8 mouse cellular contexts compared by ENCODE assay signal in the genomic region with DNA sequence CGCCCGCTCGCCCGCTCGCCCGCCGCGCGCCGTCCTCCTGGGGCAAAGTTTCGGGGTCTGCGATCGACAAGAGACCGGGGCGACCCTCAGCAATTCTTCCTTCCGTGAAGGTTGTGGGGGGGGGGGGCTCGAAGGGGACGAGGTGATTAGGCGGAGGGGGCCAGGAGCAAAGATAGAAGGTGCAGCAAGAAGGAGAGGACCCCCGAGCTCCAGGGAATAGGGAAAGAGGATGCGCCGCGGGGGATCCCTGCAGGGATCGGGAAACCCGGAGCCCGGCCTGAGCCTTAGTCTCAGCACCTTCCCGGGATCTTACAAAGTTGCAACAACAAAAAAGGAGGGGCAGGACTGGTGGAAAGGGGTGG. TPM values are rescaled to one million over a fixed set of nuclear protein-coding genes. Genes with fewer than 3 reads are reported as not detected.
A peak's percentile ranks its signal among the peaks of the same experiment; 100 is the strongest.
DNase-seq lines count a peak whose midpoint lies in the region; ATAC-seq and TF ChIP-seq lines count a peak whose summit lies in the region.

No protein-coding gene starts in this region.

- no peaks in the 10 kb centered on the region for H3K27me3 ChIP-seq in embryonic facial prominence, embryonic 12.5 days
- H3K27me3 ChIP-seq in intestine, embryonic 16.5 days (replicated peaks; ENCODE audit: control insufficient read depth, insufficient read depth, low read length): no peaks in the 10 kb centered on the region
- no peaks in the 10 kb centered on the region for H3K27me3 ChIP-seq in neural tube, embryonic 14.5 days (ENCODE audit: control insufficient read depth, insufficient read depth, low read length)

- no peaks in the 10 kb centered on the region for H3K4me1 ChIP-seq in lung, adult 2 months (ENCODE audit: control insufficient read depth, insufficient read depth, low read length)
- 0 out of 2 replicates have a peak, but pooled peaks cover 4% of the 10 kb centered on the region for H3K4me1 ChIP-seq in embryonic facial prominence, embryonic 12.5 days
- H3K4me1 ChIP-seq in intestine, embryonic 16.5 days (ENCODE audit: control insufficient read depth, insufficient read depth, low read length): no peaks in the 10 kb centered on the region; the same call in 1 of the 2 replicates
- peaks cover 3% of the 10 kb centered on the region for H3K4me1 ChIP-seq in neural tube, embryonic 14.5 days (ENCODE audit: control insufficient read depth, insufficient read depth, low read length)

- TF ChIP-seq CTCF in lung, adult 2 months (IDR thresholded peaks at IDR 0.05; ENCODE audit: insufficient read depth, low read length): no peak

- peak overlapping the region; percentile 85 for H3K4me2 ChIP-seq in embryonic facial prominence, embryonic 12.5 days (replicated peaks)
- peak overlapping the region; percentile 79 for H3K4me2 ChIP-seq in intestine, embryonic 16.5 days (ENCODE audit: low read depth, low read length)
- H3K4me2 ChIP-seq in neural tube, embryonic 14.5 days (ENCODE audit: low read depth, low read length): peak overlapping the region; percentile 99

- ATAC-seq in embryonic facial prominence, embryonic 12.5 days (ENCODE audit: insufficient number of reproducible peaks, insufficient read depth, low FRiP score, low TSS enrichment): peak; percentile 39; the same call in 1 of the 2 replicates
- ATAC-seq in intestine, embryonic 16.5 days: no peak
- no peak; the same call in 1 of the 2 replicates for ATAC-seq in neural tube, embryonic 14.5 days (ENCODE audit: low read depth)
- ATAC-seq in monocyte, adult 5-6 weeks (replicated peaks; ENCODE audit: insufficient number of reproducible peaks, low FRiP score, low TSS enrichment, poor library complexity, severe bottlenecking): no peak

- H3K27ac ChIP-seq in embryonic facial prominence, embryonic 12.5 days: peak overlapping the region; percentile 99
- H3K27ac ChIP-seq in intestine, embryonic 16.5 days (ENCODE audit: low read length): peak overlapping the region; percentile 100
- H3K27ac ChIP-seq in neural tube, embryonic 14.5 days (ENCODE audit: low read depth, low read length): peak overlapping the region; percentile 100

- no peak for TF ChIP-seq POLR2A in lung, adult 2 months (IDR thresholded peaks at IDR 0.05; ENCODE audit: borderline replicate concordance, extremely low read depth, low read depth, low read length)

- H3K4me3 ChIP-seq in lung, adult 2 months (replicated peaks; ENCODE audit: extremely low read depth, low read depth, low read length): peak overlapping the region; percentile 90
- peak overlapping the region; percentile 73 for H3K4me3 ChIP-seq in embryonic facial prominence, embryonic 12.5 days
- H3K4me3 ChIP-seq in intestine, embryonic 16.5 days (ENCODE audit: low read length): peak overlapping the region; percentile 86
- peak overlapping the region; percentile 72 for H3K4me3 ChIP-seq in neural tube, embryonic 14.5 days (ENCODE audit: low read depth, low read length)

- no peaks in the 10 kb centered on the region for H3K36me3 ChIP-seq in embryonic facial prominence, embryonic 12.5 days
- H3K36me3 ChIP-seq in intestine, embryonic 16.5 days (ENCODE audit: control insufficient read depth, insufficient read depth, low read length): no peaks in the 10 kb centered on the region
- no peaks in the 10 kb centered on the region for H3K36me3 ChIP-seq in neural tube, embryonic 14.5 days (ENCODE audit: control insufficient read depth, insufficient read depth, low read length)

- no peak for DNase-seq in lung, adult 2 months
- no peak for DNase-seq in lung, postnatal 4 days
- DNase-seq in cerebellum, adult 11-12 months: no peak
- no peak for DNase-seq in adrenal gland, adult 8-10 months

- no peaks in the 10 kb centered on the region for H3K9me3 ChIP-seq in embryonic facial prominence, embryonic 12.5 days
- H3K9me3 ChIP-seq in intestine, embryonic 16.5 days (ENCODE audit: control insufficient read depth, low read length): no peaks in the 10 kb centered on the region
- H3K9me3 ChIP-seq in neural tube, embryonic 14.5 days (ENCODE audit: control insufficient read depth, low read length): no peaks in the 10 kb centered on the region

- WGBS in lung, adult 2 months: 0% methylated on average over 25 of the region's 27 CpGs
- under 1% methylated on average over 26 of the region's 27 CpGs for WGBS in embryonic facial prominence, embryonic 12.5 days
- WGBS in intestine, embryonic 16.5 days: 0% methylated on average over 23 of the region's 27 CpGs
- WGBS in neural tube, embryonic 14.5 days: 0% methylated on average over 25 of the region's 27 CpGs

- H3K9ac ChIP-seq in embryonic facial prominence, embryonic 12.5 days: peak overlapping the region; percentile 88
- peak overlapping the region; percentile 98 for H3K9ac ChIP-seq in intestine, embryonic 16.5 days (ENCODE audit: low read depth, low read length)
- peak overlapping the region; percentile 96 for H3K9ac ChIP-seq in neural tube, embryonic 14.5 days (replicated peaks; ENCODE audit: low read depth, low read length)

RNA-seq across cellular contexts. Expression of gene Foxp1, which starts 1.9 kb away (rescaled TPM):
- 135 and 169 TPM in 2 replicates for polyA plus RNA-seq in lung, adult 2 months (2012; rRNA removed)
- 112 and 132 TPM in 2 replicates for polyA plus RNA-seq in embryonic facial prominence, embryonic 12.5 days (2016; fragmentation: Nextera tagmentation; extraction: Ambion mirVana)
- 74.8 and 74.9 TPM in 2 replicates for polyA plus RNA-seq in intestine, embryonic 16.5 days (2015; fragmentation: Nextera tagmentation; extraction: Ambion mirVana)
- polyA plus RNA-seq in neural tube, embryonic 14.5 days (2014; fragmentation: Nextera tagmentation; extraction: Ambion mirVana): 52.4 and 67.7 TPM in 2 replicates
- total RNA-seq in adrenal gland, adult 8-10 months (2022): 10 to 100 TPM; 37.1 to 93.2 (median 58.8) TPM
- total RNA-seq in monocyte, adult 5-6 weeks (2017): 75.1 to 154 TPM (median 114 TPM) in 3 replicates
